Mouse (Mus musculus): Measurements from ENCODE around the gene Atrn. TPM values are rescaled to one million over a fixed set of nuclear protein-coding genes. Genes with fewer than 3 reads are reported as not detected.

The Atrn gene
- polyA plus RNA-seq (2012; rRNA removed): 52.4 and 55.7 TPM in 2 replicates

- peak; percentile 67 to 91 for DNase-seq (ENCODE audit: extremely low spot score in 1 of 2, low spot score in 1 of 2)
Measured at GRCm38 (mm10) chr2:130905751-130906583, at the start of gene Atrn, which contains the start of gene 4930402H24Rik. Atrn (plus strand) TSS chr2:130906495. 4930402H24Rik (minus strand) TSS chr2:130906406.

- no peak for DNase-seq (ENCODE audit: extremely low spot score in 1 of 2, low spot score in 1 of 2)
Measured at GRCm38 (mm10) chr2:130862091-130862490, 44.2 kb upstream of the Atrn start.

- no peak for DNase-seq (ENCODE audit: extremely low spot score in 1 of 2, low spot score in 1 of 2)
Measured at GRCm38 (mm10) chr2:130870916-130871315, 35.4 kb upstream of the Atrn start.

- no peak for DNase-seq (ENCODE audit: extremely low spot score in 1 of 2, low spot score in 1 of 2)
Measured at GRCm38 (mm10) chr2:130877376-130877775, 28.9 kb upstream of the Atrn start.

- no peak for DNase-seq (ENCODE audit: extremely low spot score in 1 of 2, low spot score in 1 of 2)
Measured at GRCm38 (mm10) chr2:130886983-130887382, 19.3 kb upstream of the Atrn start.

- DNase-seq (ENCODE audit: extremely low spot score in 1 of 2, low spot score in 1 of 2): no peak
Measured at GRCm38 (mm10) chr2:130887456-130887855, 18.8 kb upstream of the Atrn start.

- no peak for DNase-seq (ENCODE audit: extremely low spot score in 1 of 2, low spot score in 1 of 2)
Measured at GRCm38 (mm10) chr2:130896944-130897343, 9.4 kb upstream of the Atrn start.

- DNase-seq (ENCODE audit: extremely low spot score in 1 of 2, low spot score in 1 of 2): no peak
Measured at GRCm38 (mm10) chr2:130897856-130898255, 8.4 kb upstream of the Atrn start.

- DNase-seq (ENCODE audit: extremely low spot score in 1 of 2, low spot score in 1 of 2): no peak
Measured at GRCm38 (mm10) chr2:130898783-130899182, 7.5 kb upstream of the Atrn start.

- DNase-seq (ENCODE audit: extremely low spot score in 1 of 2, low spot score in 1 of 2): peak; percentile 6 to 23
Measured at GRCm38 (mm10) chr2:130906584-130907315, 455 bp downstream of the Atrn start.

GRCm38 (mm10) chr2:130911691-130912090 is 5.4 kb downstream of the Atrn start:
- no peak for DNase-seq (ENCODE audit: extremely low spot score in 1 of 2, low spot score in 1 of 2)

- DNase-seq (ENCODE audit: extremely low spot score in 1 of 2, low spot score in 1 of 2): no peak
Measured at GRCm38 (mm10) chr2:130914873-130915272, 8.6 kb downstream of the Atrn start.

- DNase-seq (ENCODE audit: extremely low spot score in 1 of 2, low spot score in 1 of 2): no peak
Measured at GRCm38 (mm10) chr2:130916521-130917147, 10.3 kb downstream of the Atrn start.

- DNase-seq (ENCODE audit: extremely low spot score in 1 of 2, low spot score in 1 of 2): no peak
Measured at GRCm38 (mm10) chr2:130917686-130918085, 11.4 kb downstream of the Atrn start.

GRCm38 (mm10) chr2:130919062-130919593 is 12.8 kb downstream of the Atrn start:
- no peak for DNase-seq (ENCODE audit: extremely low spot score in 1 of 2, low spot score in 1 of 2)

- DNase-seq (ENCODE audit: extremely low spot score in 1 of 2, low spot score in 1 of 2): no peak
Measured at GRCm38 (mm10) chr2:130924950-130925349, 18.7 kb downstream of the Atrn start.

GRCm38 (mm10) chr2:130928031-130928430 is 21.7 kb downstream of the Atrn start:
- no peak for DNase-seq (ENCODE audit: extremely low spot score in 1 of 2, low spot score in 1 of 2)

GRCm38 (mm10) chr2:130928530-130928929 is 22.2 kb downstream of the Atrn start:
- no peak for DNase-seq (ENCODE audit: extremely low spot score in 1 of 2, low spot score in 1 of 2)

GRCm38 (mm10) chr2:130929994-130930393 is 23.7 kb downstream of the Atrn start:
- no peak for DNase-seq (ENCODE audit: extremely low spot score in 1 of 2, low spot score in 1 of 2)

GRCm38 (mm10) chr2:130932865-130933264 is 26.6 kb downstream of the Atrn start:
- no peak for DNase-seq (ENCODE audit: extremely low spot score in 1 of 2, low spot score in 1 of 2)

- DNase-seq (ENCODE audit: extremely low spot score in 1 of 2, low spot score in 1 of 2): no peak
Measured at GRCm38 (mm10) chr2:130949781-130950180, 43.5 kb downstream of the Atrn start.

All from frontal cortex, adult 2 months (tissue).